Mouse (Mus musculus): ENCODE measurements around the gene C530008M17Rik. TPM values are rescaled to one million over a fixed set of nuclear protein-coding genes. Genes with fewer than 3 reads are reported as not detected.

C530008M17Rik gene
- polyA plus RNA-seq, 1 experiment from 2014 or later, result 21.2 TPM

- H3K4me2 ChIP-seq (replicated peaks; ENCODE audit: low read depth, low read length), result no peak overlapping the region
- no peak overlapping the region for H3K9ac ChIP-seq (ENCODE audit: low read depth, low read length)
- WGBS, result 85% methylated on average over 6 of the region's 6 CpGs
- no peaks in the 10 kb centered on the region for H3K4me1 ChIP-seq (ENCODE audit: control insufficient read depth, insufficient read depth, low read length)
- H3K27me3 ChIP-seq (ENCODE audit: control insufficient read depth, insufficient read depth, low read length), result no peaks in the 10 kb centered on the region
- no peak overlapping the region for H3K27ac ChIP-seq (ENCODE audit: low read depth, low read length)
- H3K36me3 ChIP-seq (ENCODE audit: control insufficient read depth, insufficient read depth, low read length), result no peaks in the 10 kb centered on the region
- H3K4me3 ChIP-seq (ENCODE audit: low read length), result no peak overlapping the region
- H3K9me3 ChIP-seq (ENCODE audit: control insufficient read depth, low read length), result no peaks in the 10 kb centered on the region
- ATAC-seq (ENCODE audit: low FRiP score, low TSS enrichment), result no peak
These were observed 128.7 kb downstream of the C530008M17Rik start for GRCm38 (mm10) chr5:76785013-76785412.

GRCm38 (mm10) chr5:76789881-76790280 is 133.6 kb downstream of the C530008M17Rik start:
- Histone ChIP-seq H3K9me3 (ENCODE audit: control insufficient read depth, low read length) (no peaks in the 10 kb centered on the region), H3K4me1 (ENCODE audit: control insufficient read depth, insufficient read depth, low read length) (no peaks in the 10 kb centered on the region), H3K4me2 (replicated peaks; ENCODE audit: low read depth, low read length) (no peak overlapping the region), H3K36me3 (ENCODE audit: control insufficient read depth, insufficient read depth, low read length) (no peaks in the 10 kb centered on the region), H3K9ac (ENCODE audit: low read depth, low read length) (no peak overlapping the region), H3K27me3 (ENCODE audit: control insufficient read depth, insufficient read depth, low read length) (no peaks in the 10 kb centered on the region), H3K27ac (ENCODE audit: low read depth, low read length) (no peak overlapping the region), H3K4me3 (ENCODE audit: low read length) (no peak overlapping the region)
- 93% methylated on average over 4 of the region's 4 CpGs for WGBS
- no peak for ATAC-seq (ENCODE audit: low FRiP score, low TSS enrichment)

DNA sequence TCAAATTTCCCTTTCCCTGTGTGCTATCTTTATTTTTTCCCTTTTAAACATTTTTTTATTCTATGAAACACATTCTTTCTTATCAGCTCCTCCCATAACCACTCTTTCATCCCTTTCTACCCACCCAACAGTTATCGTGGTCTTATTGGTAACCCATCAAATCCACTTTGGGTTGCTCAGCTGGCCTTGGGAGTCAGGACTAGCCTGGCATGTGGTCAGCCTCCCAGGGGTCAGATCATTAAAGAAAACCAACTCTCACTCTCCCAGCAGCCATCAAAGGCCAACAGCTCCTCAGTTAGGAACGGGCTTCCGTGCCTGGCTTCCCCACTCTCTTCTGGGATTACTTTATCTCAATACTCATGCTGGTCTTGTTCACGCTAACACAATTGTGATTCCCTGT is 135.0 kb downstream of the C530008M17Rik start:
- WGBS, result 84% methylated on average over 4 of the region's 4 CpGs

DNA sequence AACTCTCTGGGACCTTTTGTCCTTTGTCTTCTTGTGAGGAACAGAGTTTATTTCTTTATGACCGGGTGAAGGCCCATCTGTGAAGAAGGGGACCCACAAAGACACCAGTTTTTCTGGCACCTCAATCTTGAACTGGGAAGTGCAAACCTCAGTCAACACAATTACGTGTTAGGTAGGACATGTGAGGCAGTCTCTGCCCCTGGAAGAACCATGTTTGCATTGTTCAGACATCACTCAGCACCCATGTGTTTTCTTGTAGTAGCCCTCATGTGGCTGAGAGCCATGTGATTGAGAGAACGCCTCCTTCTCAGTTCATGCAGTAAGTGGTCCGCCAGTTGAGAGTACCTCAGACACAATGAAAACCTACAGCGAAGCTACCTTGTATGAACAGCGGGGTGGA is 136.4 kb downstream of the C530008M17Rik start:
- no peaks in the 10 kb centered on the region for H3K36me3 ChIP-seq (ENCODE audit: control insufficient read depth, insufficient read depth, low read length)
- no peak overlapping the region for H3K4me2 ChIP-seq (replicated peaks; ENCODE audit: low read depth, low read length)
- H3K9me3 ChIP-seq (ENCODE audit: control insufficient read depth, low read length), result no peaks in the 10 kb centered on the region
- WGBS, result 85% methylated on average over 6 of the region's 6 CpGs
- ATAC-seq (ENCODE audit: low FRiP score, low TSS enrichment), result no peak
- no peaks in the 10 kb centered on the region for H3K27me3 ChIP-seq (ENCODE audit: control insufficient read depth, insufficient read depth, low read length)
- H3K4me1 ChIP-seq (ENCODE audit: control insufficient read depth, insufficient read depth, low read length), result no peaks in the 10 kb centered on the region
- H3K4me3 ChIP-seq (ENCODE audit: low read length), result no peak overlapping the region
- no peak overlapping the region for H3K9ac ChIP-seq (ENCODE audit: low read depth, low read length)
- no peak overlapping the region for H3K27ac ChIP-seq (ENCODE audit: low read depth, low read length)

More for the DNA sequence above, 135.0 kb downstream of the C530008M17Rik start:
- H3K4me1 ChIP-seq (ENCODE audit: control insufficient read depth, insufficient read depth, low read length), result no peaks in the 10 kb centered on the region
- no peaks in the 10 kb centered on the region for H3K27me3 ChIP-seq (ENCODE audit: control insufficient read depth, insufficient read depth, low read length)
- no peak overlapping the region for H3K4me3 ChIP-seq (ENCODE audit: low read length)
- no peak overlapping the region for H3K27ac ChIP-seq (ENCODE audit: low read depth, low read length)
- no peaks in the 10 kb centered on the region for H3K36me3 ChIP-seq (ENCODE audit: control insufficient read depth, insufficient read depth, low read length)
- ATAC-seq (ENCODE audit: low FRiP score, low TSS enrichment), result no peak
- H3K9me3 ChIP-seq (ENCODE audit: control insufficient read depth, low read length), result no peaks in the 10 kb centered on the region
- no peak overlapping the region for H3K4me2 ChIP-seq (replicated peaks; ENCODE audit: low read depth, low read length)
- H3K9ac ChIP-seq (ENCODE audit: low read depth, low read length), result no peak overlapping the region

DNA sequence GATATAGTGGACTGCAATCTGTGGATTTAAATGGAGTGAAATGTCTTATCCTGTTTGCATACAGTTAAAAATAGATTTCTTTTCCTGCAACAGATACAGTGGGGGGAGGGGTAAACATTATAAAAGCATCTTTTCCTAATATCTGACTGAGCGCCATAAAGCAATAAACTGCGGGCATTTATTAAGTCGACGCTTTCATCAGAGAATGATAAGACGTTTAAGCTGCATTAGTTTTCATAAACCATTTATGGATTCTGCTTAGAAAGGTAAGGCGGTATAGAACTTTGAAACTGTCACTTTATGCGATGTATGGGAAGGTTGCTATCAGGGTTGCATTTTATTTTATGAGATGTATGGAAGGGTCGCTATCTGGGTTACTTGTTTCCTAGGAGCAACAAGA is 141.7 kb downstream of the C530008M17Rik start:
- WGBS, result 93% methylated on average over 8 of the region's 8 CpGs
- H3K4me2 ChIP-seq (replicated peaks; ENCODE audit: low read depth, low read length), result no peak overlapping the region
- H3K9me3 ChIP-seq (ENCODE audit: control insufficient read depth, low read length), result no peaks in the 10 kb centered on the region
- H3K4me3 ChIP-seq (ENCODE audit: low read length), result no peak overlapping the region
- no peak overlapping the region for H3K9ac ChIP-seq (ENCODE audit: low read depth, low read length)
- no peak overlapping the region for H3K27ac ChIP-seq (ENCODE audit: low read depth, low read length)
- no peaks in the 10 kb centered on the region for H3K27me3 ChIP-seq (ENCODE audit: control insufficient read depth, insufficient read depth, low read length)
- H3K4me1 ChIP-seq (ENCODE audit: control insufficient read depth, insufficient read depth, low read length), result 0 out of 2 replicates have a peak, but pooled peaks cover 8% of the 10 kb centered on the region
- ATAC-seq (ENCODE audit: low FRiP score, low TSS enrichment), result no peak
- no peaks in the 10 kb centered on the region for H3K36me3 ChIP-seq (ENCODE audit: control insufficient read depth, insufficient read depth, low read length)

- WGBS, result 61% methylated on average over 10 of the region's 10 CpGs
- no peaks in the 10 kb centered on the region for H3K27me3 ChIP-seq (ENCODE audit: control insufficient read depth, insufficient read depth, low read length)
These were observed 143.2 kb downstream of the C530008M17Rik start for GRCm38 (mm10) chr5:76799471-76799870.

DNA sequence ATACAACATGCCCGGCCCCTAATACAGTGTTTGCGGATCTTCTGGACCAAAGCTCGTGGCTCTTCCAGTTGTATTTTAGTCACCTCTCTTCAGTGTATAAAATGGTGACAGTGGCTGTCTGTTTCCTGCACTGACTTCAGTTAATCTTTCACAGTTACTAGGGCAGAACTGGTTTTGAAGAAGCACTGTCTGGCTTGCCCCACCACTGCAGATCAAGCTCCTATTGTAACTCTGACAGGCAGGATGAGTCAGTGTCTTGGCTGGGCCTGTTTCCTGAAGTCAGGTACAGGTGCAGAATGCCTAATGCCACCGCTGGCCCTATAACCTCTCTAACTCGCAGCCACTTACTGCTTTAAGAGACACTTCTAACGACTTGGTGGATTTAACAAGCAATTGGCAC is 152.7 kb downstream of the C530008M17Rik start:
- Histone ChIP-seq H3K4me2 (replicated peaks; ENCODE audit: low read depth, low read length) (no peak overlapping the region), H3K4me1 (ENCODE audit: control insufficient read depth, insufficient read depth, low read length) (no peaks in the 10 kb centered on the region), H3K9ac (ENCODE audit: low read depth, low read length) (no peak overlapping the region), H3K36me3 (ENCODE audit: control insufficient read depth, insufficient read depth, low read length) (no peaks in the 10 kb centered on the region), H3K27ac (ENCODE audit: low read depth, low read length) (no peak overlapping the region), H3K9me3 (ENCODE audit: control insufficient read depth, low read length) (no peaks in the 10 kb centered on the region), H3K27me3 (ENCODE audit: control insufficient read depth, insufficient read depth, low read length) (no peaks in the 10 kb centered on the region), H3K4me3 (ENCODE audit: low read length) (no peak overlapping the region)
- 84% methylated on average over 6 of the region's 6 CpGs for WGBS
- no peak for ATAC-seq (ENCODE audit: low FRiP score, low TSS enrichment)

More at GRCm38 (mm10) chr5:76799471-76799870, 143.2 kb downstream of the C530008M17Rik start:
- 0 out of 2 replicates have a peak, but pooled peaks cover 8% of the 10 kb centered on the region for H3K4me1 ChIP-seq (ENCODE audit: control insufficient read depth, insufficient read depth, low read length)
- no peaks in the 10 kb centered on the region for H3K9me3 ChIP-seq (ENCODE audit: control insufficient read depth, low read length)
- H3K36me3 ChIP-seq (ENCODE audit: control insufficient read depth, insufficient read depth, low read length), result no peaks in the 10 kb centered on the region
- ATAC-seq (ENCODE audit: low FRiP score, low TSS enrichment), result no peak
- no peak overlapping the region for H3K27ac ChIP-seq (ENCODE audit: low read depth, low read length)
- H3K4me2 ChIP-seq (replicated peaks; ENCODE audit: low read depth, low read length), result no peak overlapping the region
- H3K9ac ChIP-seq (ENCODE audit: low read depth, low read length), result no peak overlapping the region
- H3K4me3 ChIP-seq (ENCODE audit: low read length), result no peak overlapping the region

GRCm38 (mm10) chr5:76815035-76815434 is 158.7 kb downstream of the C530008M17Rik start:
- WGBS, result 57% methylated on average over 11 of the region's 11 CpGs

GRCm38 (mm10) chr5:76815786-76816455 is 159.6 kb downstream of the C530008M17Rik start:
- no peak overlapping the region for H3K27ac ChIP-seq (ENCODE audit: low read depth, low read length)
- peak; percentile 65; the same call in 1 of the 2 replicates for ATAC-seq (ENCODE audit: low FRiP score, low TSS enrichment)
- H3K36me3 ChIP-seq (ENCODE audit: control insufficient read depth, insufficient read depth, low read length), result no peaks in the 10 kb centered on the region
- no peak overlapping the region; the same call in 1 of the 2 replicates for H3K4me2 ChIP-seq (replicated peaks; ENCODE audit: low read depth, low read length)
- WGBS, result 54% methylated on average over 13 of the region's 13 CpGs
- H3K4me1 ChIP-seq (ENCODE audit: control insufficient read depth, insufficient read depth, low read length), result 0 out of 2 replicates have a peak, but pooled peaks cover 6% of the 10 kb centered on the region
- H3K9ac ChIP-seq (ENCODE audit: low read depth, low read length), result no peak overlapping the region
- H3K4me3 ChIP-seq (ENCODE audit: low read length), result no peak overlapping the region
- H3K9me3 ChIP-seq (ENCODE audit: control insufficient read depth, low read length), result no peaks in the 10 kb centered on the region
- no peaks in the 10 kb centered on the region for H3K27me3 ChIP-seq (ENCODE audit: control insufficient read depth, insufficient read depth, low read length)

More at GRCm38 (mm10) chr5:76815035-76815434, 158.7 kb downstream of the C530008M17Rik start:
- Histone ChIP-seq H3K4me3 (ENCODE audit: low read length) (no peak overlapping the region), H3K9me3 (ENCODE audit: control insufficient read depth, low read length) (no peaks in the 10 kb centered on the region), H3K36me3 (ENCODE audit: control insufficient read depth, insufficient read depth, low read length) (no peaks in the 10 kb centered on the region), H3K9ac (ENCODE audit: low read depth, low read length) (no peak overlapping the region), H3K27ac (ENCODE audit: low read depth, low read length) (no peak overlapping the region), H3K4me2 (replicated peaks; ENCODE audit: low read depth, low read length) (no peak overlapping the region), H3K4me1 (ENCODE audit: control insufficient read depth, insufficient read depth, low read length) (0 out of 2 replicates have a peak, but pooled peaks cover 6% of the 10 kb centered on the region), H3K27me3 (ENCODE audit: control insufficient read depth, insufficient read depth, low read length) (no peaks in the 10 kb centered on the region)
- no peak for ATAC-seq (ENCODE audit: low FRiP score, low TSS enrichment)

Measured in kidney, embryonic 14.5 days (tissue).